Comparison of ENCODE assay signal across 8 mouse cellular contexts in the genomic region with DNA sequence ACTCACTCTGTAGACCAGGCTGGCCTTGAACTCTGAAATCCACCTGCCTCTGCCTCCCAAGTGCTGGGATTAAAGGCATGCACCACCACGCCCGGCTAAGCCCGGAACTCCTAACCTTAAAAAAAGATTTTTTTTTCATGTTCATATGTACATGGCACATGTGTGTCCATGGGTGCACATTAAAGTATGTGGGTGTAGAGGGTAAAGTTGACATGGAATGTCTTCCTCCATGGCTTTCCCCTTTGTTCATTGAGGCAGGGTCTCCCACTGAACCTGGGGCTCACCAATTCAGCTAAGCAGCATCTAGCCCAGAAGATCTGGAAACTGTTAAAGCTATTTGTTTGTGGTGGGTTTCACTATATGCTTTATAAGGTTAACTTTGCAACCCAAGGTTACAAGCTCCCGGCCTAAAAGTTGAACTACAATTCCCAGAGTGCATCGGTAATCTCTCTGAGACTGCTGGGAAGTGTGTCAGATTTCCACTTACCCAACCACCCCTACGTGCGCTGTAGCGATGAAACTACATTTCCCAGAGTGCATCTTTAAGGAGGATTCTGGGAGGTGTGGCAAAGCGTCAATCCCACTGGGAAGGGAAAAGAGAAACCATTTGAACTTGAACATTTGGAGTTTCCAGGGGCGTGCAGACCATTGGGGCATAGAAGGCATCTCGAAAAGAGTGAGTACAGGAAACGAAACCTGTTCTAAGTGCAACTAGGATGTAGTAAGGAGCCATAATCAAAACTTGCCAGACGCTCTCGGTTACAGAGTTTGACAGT. TPM values are rescaled to one million over a fixed set of nuclear protein-coding genes. Genes with fewer than 3 reads are reported as not detected.
DNase-seq lines count a peak whose midpoint lies in the region; ATAC-seq and TF ChIP-seq lines count a peak whose summit lies in the region.

A gene (plus strand): TSS at position 581 of the 776 bp plus-strand sequence.

- no peak within 1 kb of the TSS for H3K27ac ChIP-seq in cortical plate, adult 2 months (ENCODE audit: insufficient read depth, low read length)

- peak; percentile 76 to 80 for DNase-seq in gastrocnemius, adult 8-10 months (ENCODE audit: low spot score in 2 of 2)
- DNase-seq in hindlimb bud, embryonic 11.5 days (ENCODE audit: extremely low spot score, low read depth, low spot score) = peak; percentile 93
- DNase-seq in left cerebral cortex, adult 8-10 months (ENCODE audit: low spot score in 2 of 2) = peak; percentile 51 to 90
- peak; percentile 92 to 95 for DNase-seq in right cerebral cortex, postnatal 10 days (ENCODE audit: low spot score in 2 of 2)
- peak; percentile 59 for DNase-seq in urinary bladder, postnatal 25 days (ENCODE audit: low spot score)

- peaks cover 2% of the 10 kb centered on the region for H3K36me3 ChIP-seq in megakaryocyte, embryonic 14.5 days (replicated peaks; ENCODE audit: low read length)

- peaks cover 2% of the 10 kb centered on the region for H3K27me3 ChIP-seq in megakaryocyte, embryonic 14.5 days (replicated peaks)

- TF ChIP-seq POLR2A in cortical plate, adult 2 months (IDR thresholded peaks at IDR 0.05; ENCODE audit: extremely low read depth, insufficient read depth, low read length) = peak; percentile 59; the same call in 1 of the 2 replicates

- peak; percentile 100 for ATAC-seq in activated CD4-positive, CD25-positive, alpha-beta regulatory T cell, adult 4 months

- H3K4me1 ChIP-seq in cortical plate, adult 2 months (ENCODE audit: control insufficient read depth, insufficient read depth, low read length) = peaks cover 4% of the 10 kb centered on the region
- peaks cover 41% of the 10 kb centered on the region for H3K4me1 ChIP-seq in megakaryocyte, embryonic 14.5 days

- TF ChIP-seq CTCF in cortical plate, adult 2 months (IDR thresholded peaks at IDR 0.05; ENCODE audit: extremely low read depth, insufficient read depth, low read length) = no peak

- peak within 1 kb of the TSS; percentile 44 for H3K4me3 ChIP-seq in cortical plate, adult 2 months (ENCODE audit: insufficient read depth, low read length)
- H3K4me3 ChIP-seq in megakaryocyte, embryonic 14.5 days (replicated peaks) = peak within 1 kb of the TSS; percentile 91

- H3K9me3 ChIP-seq in megakaryocyte, embryonic 14.5 days = no peaks in the 10 kb centered on the region

RNA-seq across cellular contexts. Expression of the gene that starts here (rescaled TPM):
- 10 to 100 TPM; 16.2 to 17.6 TPM for polyA plus RNA-seq in activated CD4-positive, CD25-positive, alpha-beta regulatory T cell, adult 4 months (2017; shearing (Covaris generic))
- 30.4 and 32.7 TPM in 2 replicates for polyA plus RNA-seq in cortical plate, adult 2 months (2012; rRNA removed)
- total RNA-seq in gastrocnemius, adult 8-10 months (2022) = 10 to 100 TPM; 27.8 to 32.6 (median 28.4) TPM
- total RNA-seq in left cerebral cortex, adult 8-10 months (2022) = 10 to 100 TPM; 18.9 to 23.2 (median 21.2) TPM
- 1.4 and 2.6 TPM in 2 replicates for polyA plus RNA-seq in megakaryocyte, embryonic 14.5 days (2012; ENCODE audit: insufficient read depth, low replicate concordance)
